Mouse (Mus musculus): ENCODE results near the gene Sh3bp5.

DNA sequence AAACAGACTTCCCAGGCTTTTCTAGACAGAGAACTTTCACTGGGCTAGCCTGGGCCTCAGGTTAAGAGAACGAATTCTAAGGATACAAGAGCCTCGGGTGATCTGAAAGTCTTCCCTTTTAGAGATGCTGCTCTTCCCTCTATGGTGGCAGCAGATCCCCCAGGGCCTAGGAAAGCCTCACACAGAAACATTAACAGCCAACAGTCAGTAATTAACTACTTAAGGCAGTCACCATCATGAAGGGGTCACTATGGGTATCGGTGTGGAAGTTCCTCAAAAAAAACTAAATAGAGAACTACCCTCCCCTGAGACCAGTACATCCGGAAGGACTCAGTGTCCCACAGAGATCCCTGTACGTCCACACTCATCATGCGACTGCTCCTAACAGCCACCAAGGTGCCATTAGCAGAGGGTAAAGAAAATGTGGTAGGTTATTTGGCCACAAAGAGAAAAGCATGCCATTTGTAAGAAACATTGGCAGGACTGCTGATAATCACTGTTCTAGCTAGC lies 33.9 kb downstream of the Sh3bp5 start:
- TF ChIP-seq TAL1 (IDR thresholded peaks at IDR 0.05; ENCODE audit: low read length) (no peak), GATA1 (IDR thresholded peaks at IDR 0.05; ENCODE audit: low read length) (no peak)
